Mouse (Mus musculus) stomach, embryonic 16.5 days (tissue): ENCODE data around the gene Sec16a. TPM values are rescaled to one million over a fixed set of nuclear protein-coding genes. Genes with fewer than 3 reads are reported as not detected.
A peak's percentile ranks its signal among the peaks of the same experiment; 100 is the strongest.

Source experiments
- ATAC-seq: fragments of 200-750 bp; cut with Nextera tagmentation; 2 replicates; pipeline ENCODE4 v1.8.0; 2017; ENCODE audit warnings: moderate number of reproducible peaks, moderate TSS enrichment; ENCODE audit not compliant: insufficient read depth, low FRiP score
- H3K27ac ChIP-seq: fragments of 300-500 bp; sonication (generic); 2 replicates; pipeline ENCODE4 v1.5.1; 2014; ENCODE audit warnings: low read length
- H3K27me3 ChIP-seq: fragments of 300-500 bp; sonication (generic); 2 replicates; pipeline ENCODE4 v1.6.1; 2014; ENCODE audit warnings: low read length, control low read depth, mixed read lengths; ENCODE audit not compliant: control insufficient read depth, insufficient read depth
- H3K36me3 ChIP-seq: fragments of 300-500 bp; sonication (generic); 2 replicates; pipeline ENCODE4 v1.6.1; 2014; ENCODE audit warnings: low read length; ENCODE audit not compliant: control insufficient read depth, insufficient read depth
- H3K4me1 ChIP-seq: fragments of 300-500 bp; sonication (generic); 2 replicates; pipeline ENCODE4 v1.6.1; 2014; ENCODE audit warnings: low read length, control low read depth, mixed read lengths; ENCODE audit not compliant: control insufficient read depth, insufficient read depth
- H3K4me2 ChIP-seq: fragments of 300-500 bp; sonication (generic); 2 replicates; pipeline ENCODE4 v1.6.1; 2014; ENCODE audit warnings: low read depth, low read length, mixed read lengths
- H3K4me3 ChIP-seq: fragments of 300-500 bp; sonication (generic); replicated peaks from 2 replicates; pipeline ENCODE4 v1.5.1; 2014; ENCODE audit warnings: mild to moderate bottlenecking, low read length
- H3K9ac ChIP-seq: fragments of 300-500 bp; sonication (generic); 2 replicates; pipeline ENCODE4 v1.6.1; 2014; ENCODE audit warnings: low read length
- H3K9me3 ChIP-seq: fragments of 300-500 bp; sonication (generic); replicated peaks from 2 replicates; pipeline ENCODE4 v1.6.1; 2016; ENCODE audit warnings: low read length, control low read depth; ENCODE audit not compliant: control insufficient read depth
- WGBS: fragments of 180-500 bp; shearing (Covaris S2); extraction: QIAGEN DNeasy Blood & Tissue Kit; methylation state at CpG from one replicate; pipeline ENCODE4 v1.1.7; 2014; 5-methylcytosine and 5-hydroxymethylcytosine counted together
- polyA plus RNA-seq: library from polyadenylated mRNA; unstranded; fragments of >200 nt; fragmentation: Nextera tagmentation; extraction: Ambion mirVana; gene quantifications from 2 replicates; pipeline ENCODE4 v1.2.1, GENCODE M21; 2015

Sec16a gene
- polyA plus RNA-seq, 1 experiment from 2014 or later = 28.2 TPM

DNA sequence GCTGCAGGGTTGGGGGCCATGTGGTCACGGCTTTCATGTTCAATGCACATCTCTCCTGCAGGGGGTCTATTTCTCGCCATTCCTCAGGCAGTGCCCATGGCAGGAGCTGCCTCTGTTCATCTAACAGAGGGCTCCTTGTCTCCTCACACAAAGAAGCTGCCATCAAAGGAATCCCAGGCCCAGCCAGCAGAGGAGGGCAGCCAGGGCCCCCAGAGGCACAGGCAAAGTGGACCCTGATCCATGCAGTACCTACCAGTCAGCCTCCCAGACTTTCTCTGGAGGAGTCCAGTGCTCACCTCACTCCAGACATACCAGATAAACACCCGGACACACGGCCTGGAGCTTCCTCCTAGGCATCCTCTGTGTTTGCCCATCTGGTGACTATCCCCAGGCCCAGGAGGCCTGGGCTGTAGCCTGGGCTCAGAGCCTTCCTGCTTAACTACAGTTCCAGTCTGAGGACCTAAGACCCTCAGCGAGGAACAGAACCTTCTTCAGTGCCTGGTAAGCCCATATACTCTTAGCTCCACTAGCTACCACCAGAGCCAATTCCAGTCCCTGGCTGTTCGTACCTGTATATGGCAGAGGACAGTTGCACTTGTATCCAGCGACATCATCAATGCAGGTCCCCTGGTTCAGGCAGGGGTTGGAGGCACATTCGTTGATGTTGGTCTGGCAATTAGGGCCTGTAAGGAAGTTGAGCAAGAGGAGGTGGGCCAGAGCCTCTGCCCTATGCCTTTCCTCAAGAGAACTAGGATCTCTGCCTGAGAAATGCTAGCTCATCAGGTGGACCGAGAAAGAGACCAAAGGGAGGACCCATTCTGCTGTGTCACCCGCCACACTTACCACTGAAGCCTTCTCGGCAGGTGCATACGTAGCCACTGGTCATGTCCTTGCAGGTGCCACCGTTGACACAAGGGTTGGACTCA lies 30.8 kb upstream of the Sec16a start:
- Histone ChIP-seq H3K27ac (peak overlapping the region; percentile 69), H3K9me3 (no peaks in the 10 kb centered on the region), H3K4me1 (0 out of 2 replicates have a peak, but pooled peaks cover 7% of the 10 kb centered on the region), H3K4me2 (no peak overlapping the region), H3K36me3 (peaks cover 36% of the 10 kb centered on the region), H3K9ac (peak overlapping the region; percentile 42), H3K27me3 (no peaks in the 10 kb centered on the region), H3K4me3 (no peak overlapping the region)
- 73% methylated on average over 13 of the region's 13 CpGs for WGBS
- ATAC-seq = no peak

DNA sequence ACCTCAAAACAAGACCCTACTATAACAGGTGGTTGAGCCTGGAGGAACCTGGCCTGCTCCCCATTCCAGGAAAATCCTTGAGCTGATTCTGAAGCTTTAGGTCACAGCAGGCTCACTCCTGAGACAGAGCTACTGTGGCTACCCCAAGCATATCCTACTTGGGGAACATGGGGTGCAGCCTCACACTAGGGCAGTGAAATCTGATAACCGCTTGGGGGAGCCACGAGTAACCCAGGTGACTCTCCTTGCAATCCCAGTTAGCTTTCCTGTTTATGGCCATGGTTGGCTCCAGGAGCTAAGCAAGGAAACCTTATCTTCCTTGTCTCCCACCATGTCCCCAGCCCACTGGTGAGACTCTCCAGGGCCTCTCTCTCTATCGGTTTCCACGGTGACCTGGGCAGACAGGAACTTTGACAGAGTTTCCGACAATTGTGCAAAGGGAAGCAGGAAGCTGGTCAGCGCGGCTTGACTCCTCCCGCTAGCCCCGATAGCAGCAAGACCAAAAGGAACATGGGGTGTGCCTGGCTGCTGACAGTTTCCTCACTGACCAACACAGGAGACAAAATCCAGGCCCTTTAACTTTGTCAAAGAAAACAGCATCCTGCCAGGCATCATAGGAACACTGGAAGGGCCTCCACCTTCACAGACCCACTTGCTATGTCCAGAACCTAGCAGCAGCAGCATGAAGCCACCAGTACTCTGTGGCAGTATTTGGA lies 29.9 kb upstream of the Sec16a start:
- peak; percentile 26; the same call in 1 of the 2 replicates for ATAC-seq

DNA sequence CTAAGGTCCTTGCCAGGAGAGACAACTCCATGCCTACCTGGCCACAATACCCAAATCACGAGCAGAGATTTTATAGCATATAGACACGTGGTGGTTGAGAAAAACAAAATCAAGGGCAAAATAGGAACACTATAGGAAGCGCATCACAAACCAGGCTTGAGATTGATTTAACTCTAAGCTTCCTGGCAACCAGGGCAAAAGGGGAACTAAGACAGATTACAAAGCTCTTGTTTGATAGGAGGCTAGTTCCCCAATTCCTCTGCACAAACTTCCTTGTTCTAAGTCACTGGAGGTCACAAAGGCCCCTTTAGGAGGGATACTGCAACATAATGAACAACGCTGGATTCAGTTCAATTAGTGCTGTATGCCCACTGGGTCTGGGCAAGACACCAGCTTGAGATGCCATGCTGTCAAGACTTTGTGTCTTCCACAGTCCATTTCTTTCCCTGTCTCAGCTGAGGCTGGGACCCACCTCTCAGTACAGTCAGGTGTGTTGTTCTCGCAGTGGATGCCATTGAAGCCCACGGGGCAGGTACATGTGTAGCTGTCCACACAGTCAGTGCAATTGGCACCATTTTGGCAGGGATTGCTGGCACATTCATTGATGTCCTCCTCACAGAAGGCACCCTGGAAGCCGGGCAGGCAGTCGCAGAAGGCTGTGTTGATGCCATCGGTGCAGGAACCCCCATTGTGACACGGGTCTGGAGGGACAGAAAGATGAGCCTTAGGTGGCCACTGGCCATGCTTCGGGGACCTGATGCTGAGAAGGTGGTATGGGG lies 27.5 kb upstream of the Sec16a start:
- Histone ChIP-seq H3K36me3 (peaks cover 28% of the 10 kb centered on the region; the same call in 1 of the 2 replicates), H3K4me3 (no peak overlapping the region), H3K27ac (no peak overlapping the region), H3K27me3 (no peaks in the 10 kb centered on the region), H3K9ac (no peak overlapping the region), H3K9me3 (no peaks in the 10 kb centered on the region), H3K4me2 (no peak overlapping the region), H3K4me1 (0 out of 2 replicates have a peak, but pooled peaks cover 7% of the 10 kb centered on the region)
- no peak for ATAC-seq
- 87% methylated on average over 11 of the region's 11 CpGs for WGBS

More for the DNA sequence above, 29.9 kb upstream of the Sec16a start:
- H3K27me3 ChIP-seq = no peaks in the 10 kb centered on the region
- peaks cover 34% of the 10 kb centered on the region for H3K36me3 ChIP-seq
- H3K9me3 ChIP-seq = no peaks in the 10 kb centered on the region
- no peak overlapping the region for H3K4me3 ChIP-seq
- H3K4me1 ChIP-seq = 0 out of 2 replicates have a peak, but pooled peaks cover 7% of the 10 kb centered on the region
- no peak overlapping the region for H3K4me2 ChIP-seq
- peak overlapping the region; percentile 69 for H3K27ac ChIP-seq
- no peak overlapping the region for H3K9ac ChIP-seq
- WGBS = 38% methylated on average over 9 of the region's 9 CpGs

DNA sequence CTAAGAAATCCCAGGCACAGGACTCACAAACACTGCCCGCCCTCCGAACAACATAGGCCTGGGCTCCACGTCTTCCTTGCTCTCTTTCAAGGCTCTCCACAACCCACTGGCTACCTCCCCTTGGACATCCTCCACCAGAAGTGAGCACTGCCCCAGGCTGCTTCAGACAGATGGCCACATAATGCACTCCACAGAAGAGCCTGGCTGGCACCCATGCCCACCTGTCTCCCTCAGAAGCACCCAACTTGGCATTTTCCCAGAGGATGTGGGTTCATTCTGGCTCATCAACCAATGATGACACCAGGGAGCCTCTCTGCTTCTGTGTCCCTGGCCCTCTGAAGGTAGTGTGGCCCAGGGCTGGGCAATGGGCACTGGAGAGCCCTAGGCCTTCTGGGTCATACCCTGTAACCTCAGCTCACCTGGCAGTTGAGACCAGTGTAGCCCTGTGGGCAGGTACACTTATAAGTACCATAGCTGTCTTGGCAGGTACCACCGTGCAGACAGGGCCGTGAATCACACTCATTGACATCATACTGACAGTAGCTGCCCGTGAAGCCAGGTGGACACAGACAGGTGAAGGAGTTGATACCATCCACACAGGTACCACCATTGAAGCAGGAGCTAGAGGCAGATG lies 26.8 kb upstream of the Sec16a start:
- ATAC-seq = no peak
- Histone ChIP-seq H3K36me3 (peaks cover 29% of the 10 kb centered on the region; the same call in 1 of the 2 replicates), H3K27me3 (no peaks in the 10 kb centered on the region), H3K27ac (no peak overlapping the region), H3K9me3 (no peaks in the 10 kb centered on the region), H3K9ac (no peak overlapping the region), H3K4me3 (no peak overlapping the region), H3K4me2 (no peak overlapping the region), H3K4me1 (0 out of 2 replicates have a peak, but pooled peaks cover 7% of the 10 kb centered on the region)
- 85% methylated on average over 6 of the region's 6 CpGs for WGBS

DNA sequence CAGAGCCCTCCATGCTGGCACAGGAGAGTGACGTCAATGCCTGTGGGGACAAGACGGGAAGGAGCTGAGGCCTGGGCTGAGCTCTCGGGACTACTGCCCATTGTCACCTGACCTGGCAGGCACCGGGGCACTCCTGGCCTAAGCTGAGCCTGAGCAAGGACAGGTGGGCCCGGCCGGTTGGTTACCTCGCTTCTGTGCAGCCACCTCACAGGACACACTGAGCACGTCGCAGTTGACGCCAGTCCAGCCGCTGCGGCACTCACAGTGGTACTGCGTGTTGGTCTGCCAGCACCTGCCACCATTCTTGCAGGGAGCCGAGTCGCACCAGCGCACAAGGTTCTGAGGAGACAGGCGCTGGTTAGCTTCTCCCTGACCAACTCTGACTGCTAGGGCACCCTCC lies 26.0 kb upstream of the Sec16a start:
- no peaks in the 10 kb centered on the region for H3K9me3 ChIP-seq
- H3K36me3 ChIP-seq = peaks cover 32% of the 10 kb centered on the region; the same call in 1 of the 2 replicates

DNA sequence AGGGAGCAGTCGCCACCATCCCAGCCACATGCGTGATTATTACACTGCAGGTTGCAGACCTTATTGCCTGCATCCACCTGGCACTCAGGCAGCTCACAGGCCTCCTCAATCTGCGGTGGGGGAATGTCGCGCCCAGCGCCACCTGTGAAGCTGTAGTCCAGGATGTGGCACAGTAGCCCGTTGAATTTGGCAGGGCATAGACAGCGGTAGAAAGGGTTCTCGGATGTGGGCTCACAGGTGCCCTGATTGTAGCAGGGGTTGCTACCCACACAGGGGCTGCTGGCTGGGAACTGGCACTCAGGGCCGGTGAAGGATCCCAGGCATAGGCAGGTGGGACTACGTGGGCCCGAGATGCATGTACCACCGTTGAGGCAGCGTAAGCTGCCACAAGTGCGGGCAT lies 23.4 kb upstream of the Sec16a start:
- no peak overlapping the region for H3K27ac ChIP-seq
- 93% methylated on average over 15 of the region's 15 CpGs for WGBS
- no peaks in the 10 kb centered on the region for H3K4me1 ChIP-seq
- no peaks in the 10 kb centered on the region for H3K27me3 ChIP-seq
- H3K9me3 ChIP-seq = no peaks in the 10 kb centered on the region
- H3K36me3 ChIP-seq = peaks cover 36% of the 10 kb centered on the region
- no peak for ATAC-seq
- H3K9ac ChIP-seq = no peak overlapping the region; the same call in 1 of the 2 replicates
- H3K4me2 ChIP-seq = no peak overlapping the region
- no peak overlapping the region for H3K4me3 ChIP-seq

More for the DNA sequence above, 26.0 kb upstream of the Sec16a start:
- no peak overlapping the region for H3K4me3 ChIP-seq
- no peak overlapping the region for H3K27ac ChIP-seq
- no peak overlapping the region for H3K9ac ChIP-seq
- no peak overlapping the region for H3K4me2 ChIP-seq
- 90% methylated on average over 17 of the region's 17 CpGs for WGBS
- H3K4me1 ChIP-seq = 0 out of 2 replicates have a peak, but pooled peaks cover 7% of the 10 kb centered on the region
- no peaks in the 10 kb centered on the region for H3K27me3 ChIP-seq
- no peak for ATAC-seq

DNA sequence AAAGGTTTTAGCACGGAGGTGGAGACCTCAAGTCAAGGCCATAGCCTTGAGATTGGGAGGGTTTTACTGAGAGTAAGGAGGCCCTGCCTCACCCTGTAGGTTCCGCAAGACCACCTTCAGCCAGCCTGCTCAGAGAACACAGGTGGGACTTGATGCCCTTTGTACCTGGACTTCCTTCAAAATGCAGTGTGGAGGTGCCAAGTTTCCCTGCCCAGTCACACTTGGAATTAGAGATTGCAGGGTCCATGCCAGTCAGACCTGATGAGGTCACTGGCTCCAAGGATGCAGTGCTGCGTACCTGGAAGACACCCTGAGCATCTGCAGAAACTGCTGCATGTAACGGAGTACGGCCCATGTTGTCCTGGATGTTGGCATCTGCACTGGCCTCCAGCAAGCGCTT lies 18.4 kb upstream of the Sec16a start:
- no peaks in the 10 kb centered on the region for H3K9me3 ChIP-seq
- no peak overlapping the region for H3K4me2 ChIP-seq
- peaks cover 13% of the 10 kb centered on the region for H3K4me1 ChIP-seq
- H3K27me3 ChIP-seq = no peaks in the 10 kb centered on the region
- no peak for ATAC-seq
- no peak overlapping the region for H3K9ac ChIP-seq
- 97% methylated on average over 6 of the region's 6 CpGs for WGBS
- no peak overlapping the region for H3K4me3 ChIP-seq
- no peak overlapping the region for H3K27ac ChIP-seq
- H3K36me3 ChIP-seq = peaks cover 51% of the 10 kb centered on the region

DNA sequence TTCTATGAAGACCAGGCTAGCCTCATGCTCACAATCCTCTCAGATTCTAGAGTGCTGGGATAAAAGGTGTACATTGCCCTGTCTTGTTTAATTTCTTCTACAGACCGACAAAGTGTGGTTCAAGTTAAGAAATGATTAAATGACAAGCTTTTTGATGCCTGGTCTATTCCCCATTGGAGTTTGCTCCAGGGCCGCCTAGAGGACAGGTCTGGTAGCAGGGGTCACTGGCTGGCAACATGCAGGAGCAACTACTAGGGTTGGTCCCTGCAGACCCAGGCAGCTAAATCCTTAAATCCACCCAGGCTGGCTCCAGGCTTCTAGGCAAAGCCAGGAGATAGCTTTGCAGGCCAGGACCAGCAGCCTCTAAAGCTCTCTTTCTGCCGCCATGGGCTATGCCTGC lies 18.0 kb upstream of the Sec16a start:
- 72% methylated on average over 3 of the region's 3 CpGs for WGBS
- H3K4me2 ChIP-seq = no peak overlapping the region
- H3K27ac ChIP-seq = no peak overlapping the region
- no peak for ATAC-seq
- H3K9me3 ChIP-seq = no peaks in the 10 kb centered on the region
- peaks cover 47% of the 10 kb centered on the region for H3K36me3 ChIP-seq
- H3K9ac ChIP-seq = no peak overlapping the region
- no peak overlapping the region for H3K4me3 ChIP-seq
- no peaks in the 10 kb centered on the region for H3K27me3 ChIP-seq
- peaks cover 17% of the 10 kb centered on the region for H3K4me1 ChIP-seq
